Mouse (Mus musculus) neural tube, embryonic 11.5 days (tissue): Measurements from ENCODE around the gene Disp1. TPM values are rescaled to one million over a fixed set of nuclear protein-coding genes. Genes with fewer than 3 reads are reported as not detected.

Source experiments
- ATAC-seq: fragments of 200-750 bp; cut with Nextera tagmentation; 2 replicates; pipeline ENCODE4 v1.8.0; 2017; ENCODE audit warnings: moderate number of reproducible peaks, mild to moderate bottlenecking, moderate TSS enrichment, moderate library complexity; ENCODE audit not compliant: insufficient read depth, low FRiP score, low TSS enrichment
- DNase-seq: peaks from one replicate; pipeline ENCODE4 v3.0.0-alpha.2; 2015; ENCODE audit warnings: low spot score
- H3K27ac ChIP-seq: fragments of 300-500 bp; sonication (generic); 2 replicates; pipeline ENCODE4 v1.5.1; 2014; ENCODE audit warnings: low read depth, mild to moderate bottlenecking, low read length
- H3K27me3 ChIP-seq: fragments of 300-500 bp; sonication (generic); 2 replicates; pipeline ENCODE4 v1.6.1; 2014; ENCODE audit warnings: mild to moderate bottlenecking, low read length, mixed read lengths; ENCODE audit not compliant: control insufficient read depth, insufficient read depth
- H3K36me3 ChIP-seq: fragments of 300-500 bp; sonication (generic); 2 replicates; pipeline ENCODE4 v1.6.1; 2014; ENCODE audit warnings: mild to moderate bottlenecking, low read length, moderate library complexity, mixed read lengths; ENCODE audit not compliant: control insufficient read depth, insufficient read depth
- H3K4me1 ChIP-seq: fragments of 300-500 bp; sonication (generic); 2 replicates; pipeline ENCODE4 v1.6.1; 2014; ENCODE audit warnings: low read length, mixed read lengths; ENCODE audit not compliant: control insufficient read depth, insufficient read depth
- H3K4me2 ChIP-seq: fragments of 300-500 bp; sonication (generic); 2 replicates; pipeline ENCODE4 v1.6.1; 2014; ENCODE audit warnings: low read depth, mild to moderate bottlenecking, moderate library complexity
- H3K4me3 ChIP-seq: fragments of 300-500 bp; sonication (generic); 2 replicates; pipeline ENCODE4 v1.5.1; 2014; ENCODE audit warnings: low read depth, low read length
- H3K9ac ChIP-seq: fragments of 300-500 bp; sonication (generic); 2 replicates; pipeline ENCODE4 v1.6.1; 2014; ENCODE audit warnings: mild to moderate bottlenecking, low read length
- H3K9me3 ChIP-seq: fragments of 300-500 bp; sonication (generic); 2 replicates; pipeline ENCODE4 v1.6.1; 2016; ENCODE audit warnings: low read length; ENCODE audit not compliant: control insufficient read depth
- WGBS: fragments of 180-500 bp; shearing (Covaris S2); extraction: QIAGEN DNeasy Blood & Tissue Kit; methylation state at CpG from one replicate; pipeline ENCODE4 v1.1.7; 2014; 5-methylcytosine and 5-hydroxymethylcytosine counted together
- polyA plus RNA-seq: library from polyadenylated mRNA; unstranded; fragments of >200 nt; fragmentation: Nextera tagmentation; extraction: Ambion mirVana; gene quantifications from 2 replicates; pipeline ENCODE4 v1.2.1, GENCODE M21; 2014

Disp1 gene
- polyA plus RNA-seq, 1 experiment from 2014 or later = 11.7 TPM

GRCm38 (mm10) chr1:183141329-183141728, 80.0 kb downstream of the Disp1 start:
- peaks cover 10% of the 10 kb centered on the region for H3K4me1 ChIP-seq
- no peak for ATAC-seq
- no peaks in the 10 kb centered on the region for H3K36me3 ChIP-seq
- no peak overlapping the region for H3K9ac ChIP-seq
- H3K9me3 ChIP-seq = no peaks in the 10 kb centered on the region
- no peak overlapping the region for H3K4me3 ChIP-seq
- no peak overlapping the region for H3K27ac ChIP-seq
- H3K27me3 ChIP-seq = no peaks in the 10 kb centered on the region
- DNase-seq = no peak
- 51% methylated on average over 2 of the region's 2 CpGs for WGBS
- H3K4me2 ChIP-seq = no peak overlapping the region

GRCm38 (mm10) chr1:183140511-183141268, 80.6 kb downstream of the Disp1 start:
- Histone ChIP-seq H3K4me1 (peaks cover 8% of the 10 kb centered on the region; the same call in 1 of the 2 replicates), H3K9me3 (no peaks in the 10 kb centered on the region), H3K9ac (no peak overlapping the region), H3K4me3 (no peak overlapping the region), H3K36me3 (no peaks in the 10 kb centered on the region), H3K4me2 (no peak overlapping the region), H3K27ac (no peak overlapping the region), H3K27me3 (no peaks in the 10 kb centered on the region)
- WGBS = 52% methylated on average over 12 of the region's 12 CpGs
- ATAC-seq (no peak), DNase-seq (peak; percentile 26)

- no peaks in the 10 kb centered on the region for H3K27me3 ChIP-seq
- WGBS = 36% methylated on average over 4 of the region's 4 CpGs
- H3K9me3 ChIP-seq = no peaks in the 10 kb centered on the region
- no peak overlapping the region for H3K9ac ChIP-seq
- H3K27ac ChIP-seq = no peak overlapping the region
- no peak overlapping the region for H3K4me3 ChIP-seq
- no peak for DNase-seq
- peaks cover 3% of the 10 kb centered on the region; the same call in 1 of the 2 replicates for H3K4me1 ChIP-seq
- H3K4me2 ChIP-seq = no peak overlapping the region
- no peaks in the 10 kb centered on the region for H3K36me3 ChIP-seq
- ATAC-seq = no peak
Measured at GRCm38 (mm10) chr1:183138088-183138487, 83.2 kb downstream of the Disp1 start.

GRCm38 (mm10) chr1:183134427-183134826, 86.9 kb downstream of the Disp1 start:
- ATAC-seq (no peak), DNase-seq (no peak)
- WGBS = 92% methylated on average over 4 of the region's 4 CpGs
- H3K27ac ChIP-seq = no peak overlapping the region
- no peak overlapping the region for H3K4me2 ChIP-seq
- H3K27me3 ChIP-seq = no peaks in the 10 kb centered on the region
- H3K9ac ChIP-seq = no peak overlapping the region
- H3K4me1 ChIP-seq = no peaks in the 10 kb centered on the region
- H3K4me3 ChIP-seq = no peak overlapping the region
- H3K36me3 ChIP-seq = no peaks in the 10 kb centered on the region
- no peaks in the 10 kb centered on the region for H3K9me3 ChIP-seq

GRCm38 (mm10) chr1:183133440-183133839, 87.9 kb downstream of the Disp1 start:
- Histone ChIP-seq H3K36me3 (no peaks in the 10 kb centered on the region), H3K4me1 (no peaks in the 10 kb centered on the region), H3K4me2 (no peak overlapping the region), H3K27ac (no peak overlapping the region), H3K27me3 (no peaks in the 10 kb centered on the region), H3K9ac (no peak overlapping the region), H3K9me3 (no peaks in the 10 kb centered on the region), H3K4me3 (no peak overlapping the region)
- no peak for DNase-seq
- WGBS = 85% methylated on average over 3 of the region's 3 CpGs
- ATAC-seq = no peak

GRCm38 (mm10) chr1:183127246-183127645, 94.1 kb downstream of the Disp1 start:
- Histone ChIP-seq H3K4me2 (no peak overlapping the region), H3K27ac (no peak overlapping the region), H3K9me3 (no peaks in the 10 kb centered on the region), H3K9ac (no peak overlapping the region), H3K4me3 (no peak overlapping the region), H3K27me3 (no peaks in the 10 kb centered on the region), H3K4me1 (0 out of 2 replicates have a peak, but pooled peaks cover 6% of the 10 kb centered on the region), H3K36me3 (no peaks in the 10 kb centered on the region)
- ATAC-seq (no peak), DNase-seq (no peak)
- 91% methylated on average over 4 of the region's 4 CpGs for WGBS

GRCm38 (mm10) chr1:183123725-183124124, 97.6 kb downstream of the Disp1 start:
- Histone ChIP-seq H3K36me3 (no peaks in the 10 kb centered on the region), H3K9me3 (no peaks in the 10 kb centered on the region), H3K4me2 (no peak overlapping the region), H3K4me1 (0 out of 2 replicates have a peak, but pooled peaks cover 6% of the 10 kb centered on the region), H3K4me3 (no peak overlapping the region), H3K27ac (no peak overlapping the region), H3K9ac (no peak overlapping the region), H3K27me3 (no peaks in the 10 kb centered on the region)
- ATAC-seq (no peak), DNase-seq (no peak)
- 31% methylated on average over 3 of the region's 3 CpGs for WGBS

- DNase-seq (no peak), ATAC-seq (no peak)
- Histone ChIP-seq H3K27me3 (no peaks in the 10 kb centered on the region), H3K36me3 (no peaks in the 10 kb centered on the region), H3K27ac (no peak overlapping the region), H3K4me1 (peaks cover 13% of the 10 kb centered on the region), H3K9ac (no peak overlapping the region), H3K9me3 (no peaks in the 10 kb centered on the region), H3K4me2 (no peak overlapping the region), H3K4me3 (no peak overlapping the region)
- WGBS = 63% methylated on average over 12 of the region's 12 CpGs
Measured at GRCm38 (mm10) chr1:183120341-183120923, 100.9 kb downstream of the Disp1 start.
